Mouse (Mus musculus) MEL (cell line): ENCODE measurements around the gene Gnai2. TPM values are rescaled to one million over a fixed set of nuclear protein-coding genes. Genes with fewer than 3 reads are reported as not detected.
A peak's percentile ranks its signal among the peaks of the same experiment; 100 is the strongest.

Experiments
- DNase-seq: peaks from one replicate; pipeline ENCODE4 v3.0.0; 2011; ENCODE audit warnings: low read depth, low spot score
- H3K27ac ChIP-seq: 2 replicates; pipeline ENCODE4 v1.5.1; 2012; ENCODE audit warnings: low read depth, mild to moderate bottlenecking, control low read depth, low read length, moderate library complexity; ENCODE audit not compliant: control insufficient read depth
- H3K27me3 ChIP-seq, 2 experiments: fragments of 150-350 bp in 1 of 2; sonication (generic) in 1 of 2; 2 replicates each; pipeline ENCODE4 v1.6.1; 2012; ENCODE audit warnings: low read length in 2 of 2, mild to moderate bottlenecking in 2 of 2, improper control_type of control experiment in 1 of 2, moderate library complexity in 1 of 2; ENCODE audit not compliant: insufficient read depth in 2 of 2, control insufficient read depth in 1 of 2
- H3K36me3 ChIP-seq, 2 experiments: 2 replicates each; pipeline ENCODE4 v1.6.1; 2012 to 2014; ENCODE audit warnings: low read length in 2 of 2, improper control_type of control experiment in 1 of 2, inconsistent platforms in 1 of 2, mild to moderate bottlenecking in 1 of 2; ENCODE audit not compliant: insufficient read depth in 2 of 2, control insufficient read depth in 1 of 2
- H3K4me1 ChIP-seq, 2 experiments: fragments of 150-350 bp in 1 of 2; sonication (generic) in 1 of 2; 2 replicates each; pipeline ENCODE4 v1.6.1; 2012; ENCODE audit warnings: low read length in 2 of 2, improper control_type of control experiment in 1 of 2, mild to moderate bottlenecking in 1 of 2; ENCODE audit not compliant: insufficient read depth in 2 of 2, control insufficient read depth in 1 of 2
- H3K4me3 ChIP-seq, 2 experiments: fragments of 150-350 bp in 1 of 2; sonication (generic) in 1 of 2; 2 replicates each; pipeline ENCODE4 v1.5.1; 2012; ENCODE audit warnings: low read depth in 2 of 2, low read length in 2 of 2, mild to moderate bottlenecking in 2 of 2, moderate library complexity in 2 of 2, control low read depth in 1 of 2, improper control_type of control experiment in 1 of 2; ENCODE audit not compliant: control insufficient read depth in 1 of 2, insufficient read depth in 1 of 2
- H3K79me2 ChIP-seq: 2 replicates; pipeline ENCODE4 v1.6.1; 2012; ENCODE audit warnings: mild to moderate bottlenecking, low read length, moderate library complexity; ENCODE audit not compliant: control insufficient read depth, poor library complexity, insufficient read depth
- H3K9ac ChIP-seq: 2 replicates; pipeline ENCODE4 v1.6.1; 2012; ENCODE audit warnings: low read depth, mild to moderate bottlenecking, control low read depth, low read length, moderate library complexity; ENCODE audit not compliant: control insufficient read depth, poor library complexity, severe bottlenecking
- H3K9me3 ChIP-seq: fragments of 150-350 bp; sonication (generic); replicated peaks from 2 replicates; pipeline ENCODE4 v1.6.1; 2012; ENCODE audit warnings: mild to moderate bottlenecking, low read length, improper control_type of control experiment, moderate library complexity; ENCODE audit not compliant: insufficient read depth
- BHLHE40 ChIP-seq: IDR thresholded peaks from 2 replicates; pipeline ENCODE4 v1.6.1; 2012; ENCODE audit warnings: low read depth, mild to moderate bottlenecking, inconsistent platforms, low read length, improper control_type of control experiment, borderline replicate concordance
- CHD1 ChIP-seq: IDR thresholded peaks from 2 replicates; pipeline ENCODE4 v1.6.1; 2012; ENCODE audit warnings: low read depth, mild to moderate bottlenecking, inconsistent platforms, low read length, improper control_type of control experiment
- MAFK ChIP-seq: IDR thresholded peaks from 2 replicates; pipeline ENCODE4 v1.6.1; 2011; ENCODE audit warnings: low read depth, mild to moderate bottlenecking, low read length, improper control_type of control experiment, borderline replicate concordance
- MEF2A ChIP-seq: IDR thresholded peaks from 2 replicates; pipeline ENCODE4 v1.6.1; 2014; ENCODE audit warnings: low read depth, mild to moderate bottlenecking, inconsistent platforms, low read length, improper control_type of control experiment; ENCODE audit not compliant: poor library complexity, insufficient replicate concordance, severe bottlenecking; ENCODE audit errors: extremely low read depth
- MYB ChIP-seq: IDR thresholded peaks from 2 replicates; pipeline ENCODE4 v1.6.1; 2011; ENCODE audit warnings: mild to moderate bottlenecking, low read depth, low read length, improper control_type of control experiment
- POLR2AphosphoS2 ChIP-seq: IDR thresholded peaks from 2 replicates; pipeline ENCODE4 v1.6.1; 2011; ENCODE audit warnings: low read length, improper control_type of control experiment
- POLR2AphosphoS5 ChIP-seq: IDR thresholded peaks from 2 replicates; pipeline ENCODE4 v1.6.1; 2012; ENCODE audit warnings: low read depth, borderline replicate concordance, mild to moderate bottlenecking, inconsistent platforms, low read length, moderate library complexity, mixed read lengths
- SIN3A ChIP-seq: IDR thresholded peaks from 2 replicates; pipeline ENCODE4 v1.6.1; 2012; ENCODE audit warnings: low read length, improper control_type of control experiment, inconsistent platforms
- UBTF ChIP-seq: IDR thresholded peaks from 2 replicates; pipeline ENCODE4 v1.6.1; 2012; ENCODE audit warnings: low read depth, mild to moderate bottlenecking, inconsistent platforms, low read length, improper control_type of control experiment, moderate library complexity, borderline replicate concordance; ENCODE audit not compliant: insufficient read depth
- USF1 ChIP-seq: IDR thresholded peaks from 2 replicates; pipeline ENCODE4 v1.6.1; 2014; ENCODE audit warnings: low read depth, mild to moderate bottlenecking, inconsistent platforms, low read length, improper control_type of control experiment, moderate library complexity
- USF2 ChIP-seq, 2 experiments: IDR thresholded peaks; 2 replicates each; pipeline ENCODE4 v1.6.1; 2011 to 2012; ENCODE audit warnings: improper control_type of control experiment in 2 of 2, low read length in 2 of 2, borderline replicate concordance in 1 of 2, inconsistent platforms in 1 of 2, low read depth in 1 of 2, mild to moderate bottlenecking in 1 of 2; ENCODE audit not compliant: insufficient read depth in 1 of 2
- ZC3H11A ChIP-seq: IDR thresholded peaks from 2 replicates; pipeline ENCODE4 v1.6.1; 2012; ENCODE audit warnings: low read depth, mild to moderate bottlenecking, inconsistent platforms, low read length, improper control_type of control experiment
- polyA plus RNA-seq, 2 experiments: library from polyadenylated mRNA; stranded (reverse) in 1 of 2; unstranded in 1 of 2; fragments of >175 nt in 1 of 2; fragments of >200 nt in 1 of 2; gene quantifications; 2 replicates each; pipeline versions ENCODE4 v1.2.1 to v1.2.4; 2012; ENCODE audit warnings: low replicate concordance in 2 of 2, low read depth in 1 of 2; ENCODE audit not compliant: insufficient read length in 2 of 2, insufficient read depth in 1 of 2, missing spikeins in 1 of 2
- total RNA-seq: library from RNA; depleted of rRNA; stranded (reverse); fragments of 300-350 nt; gene quantifications from 2 replicates; pipeline ENCODE4 v1.2.3, GENCODE M21; 2012

The Gnai2 gene
- total and polyA plus RNA-seq, 3 experiments: 129 to 335 (median 137) TPM

- H3K27ac ChIP-seq: no peak overlapping the region
- H3K27me3 ChIP-seq: no peaks in the 10 kb centered on the region
- peak overlapping the region; percentile 84 for H3K9ac ChIP-seq
Measured at GRCm38 (mm10) chr9:107611456-107612190, 23.5 kb downstream of the Gnai2 start.

GRCm38 (mm10) chr9:107609433-107609830 is 25.7 kb downstream of the Gnai2 start:
- H3K36me3 ChIP-seq: peaks cover 0 to 11% of the 10 kb centered on the region in 2 experiments; a peak in 2 of 4 replicates
- TF ChIP-seq POLR2AphosphoS5 (no peak), BHLHE40 (no peak), USF2 (IDR thresholded peaks at IDR 0.05; ENCODE audit: borderline replicate concordance in 1 of 2, insufficient read depth in 1 of 2, low read depth in 1 of 2, low read length in 2 of 2) (no peak), MAFK (no peak), MEF2A (no peak), POLR2AphosphoS2 (no peak), ZC3H11A (no peak), CHD1 (no peak), USF1 (no peak), MYB (no peak)
- TF ChIP-seq, all 39 proteins: peak for 0
- H3K27me3 ChIP-seq: no peaks in the 10 kb centered on the region
- H3K9me3 ChIP-seq: no peaks in the 10 kb centered on the region
- H3K79me2 ChIP-seq: peaks cover 2% of the 10 kb centered on the region; the same call in 1 of the 2 replicates
- no peak overlapping the region for H3K4me3 ChIP-seq
- no peak for DNase-seq
- H3K4me1 ChIP-seq: peaks cover 3 to 23% of the 10 kb centered on the region in 2 experiments; a peak in 3 of 4 replicates
- H3K9ac ChIP-seq: no peak overlapping the region
- H3K27ac ChIP-seq: no peak overlapping the region

More at GRCm38 (mm10) chr9:107611456-107612190, 23.5 kb downstream of the Gnai2 start:
- H3K4me3 ChIP-seq: peak overlapping the region; percentile 65 to 85
- peaks cover 3 to 23% of the 10 kb centered on the region in 2 experiments; a peak in 3 of 4 replicates for H3K4me1 ChIP-seq
- TF ChIP-seq SIN3A (no peak), UBTF (0 out of 2 replicates have a peak, but pooled peaks have one; percentile 1)
- TF ChIP-seq, all 39 proteins: peak for 1
- H3K36me3 ChIP-seq: peaks cover 0 to 11% of the 10 kb centered on the region in 2 experiments; a peak in 3 of 4 replicates
- DNase-seq: peak; percentile 34
- no peaks in the 10 kb centered on the region for H3K9me3 ChIP-seq
- peaks cover 2% of the 10 kb centered on the region; the same call in 1 of the 2 replicates for H3K79me2 ChIP-seq
